Mouse (Mus musculus): ENCODE data around the gene S100a13. TPM values are rescaled to one million over a fixed set of nuclear protein-coding genes. Genes with fewer than 3 reads are reported as not detected.

Gene S100a13
- polyA plus RNA-seq, 1 experiment from 2014 or later: 70.3 TPM

GRCm38 (mm10) chr3:90537905-90538296 lies 23.7 kb downstream of the S100a13 start:
- peak; percentile 18; the same call in 1 of the 2 replicates for ATAC-seq
- 51% methylated on average over 5 of the region's 5 CpGs for WGBS
- no peak for TF ChIP-seq CTCF (IDR thresholded peaks at IDR 0.05; ENCODE audit: low read depth)

GRCm38 (mm10) chr3:90540904-90541303 lies 26.7 kb downstream of the S100a13 start:
- Histone ChIP-seq H3K27me3 (replicated peaks; ENCODE audit: control insufficient read depth, insufficient read depth, low read length) (no peaks in the 10 kb centered on the region), H3K9ac (ENCODE audit: low read depth, low read length) (0 out of 2 replicates have a peak overlapping the region, but pooled peaks have one; percentile 4), H3K36me3 (ENCODE audit: control insufficient read depth, insufficient read depth) (no peaks in the 10 kb centered on the region; the same call in 1 of the 2 replicates), H3K4me3 (ENCODE audit: low read depth, low read length) (no peak overlapping the region), H3K9me3 (ENCODE audit: control insufficient read depth) (no peaks in the 10 kb centered on the region), H3K4me1 (replicated peaks; ENCODE audit: control insufficient read depth, insufficient read depth, low read length) (no peaks in the 10 kb centered on the region), H3K4me2 (replicated peaks; ENCODE audit: low read depth) (no peak overlapping the region), H3K27ac (ENCODE audit: low read depth, low read length) (no peak overlapping the region)
- WGBS: 82% methylated on average over 4 of the region's 4 CpGs
- TF ChIP-seq CTCF (IDR thresholded peaks at IDR 0.05; ENCODE audit: low read depth): no peak
- ATAC-seq: no peak

More at GRCm38 (mm10) chr3:90537905-90538296, 23.7 kb downstream of the S100a13 start:
- Histone ChIP-seq H3K4me2 (replicated peaks; ENCODE audit: low read depth) (peak overlapping the region; percentile 52), H3K27ac (ENCODE audit: low read depth, low read length) (no peak overlapping the region), H3K9ac (ENCODE audit: low read depth, low read length) (peak overlapping the region; percentile 12; the same call in 1 of the 2 replicates), H3K9me3 (ENCODE audit: control insufficient read depth) (no peaks in the 10 kb centered on the region), H3K4me3 (ENCODE audit: low read depth, low read length) (peak overlapping the region; percentile 9; the same call in 1 of the 2 replicates), H3K4me1 (replicated peaks; ENCODE audit: control insufficient read depth, insufficient read depth, low read length) (no peaks in the 10 kb centered on the region), H3K27me3 (replicated peaks; ENCODE audit: control insufficient read depth, insufficient read depth, low read length) (no peaks in the 10 kb centered on the region), H3K36me3 (ENCODE audit: control insufficient read depth, insufficient read depth) (no peaks in the 10 kb centered on the region; the same call in 1 of the 2 replicates)

GRCm38 (mm10) chr3:90549676-90550420 lies 35.6 kb downstream of the S100a13 start:
- Histone ChIP-seq H3K4me2 (replicated peaks; ENCODE audit: low read depth) (no peak overlapping the region), H3K4me1 (replicated peaks; ENCODE audit: control insufficient read depth, insufficient read depth, low read length) (no peaks in the 10 kb centered on the region), H3K36me3 (ENCODE audit: control insufficient read depth, insufficient read depth) (no peaks in the 10 kb centered on the region), H3K27me3 (replicated peaks; ENCODE audit: control insufficient read depth, insufficient read depth, low read length) (no peaks in the 10 kb centered on the region), H3K9ac (ENCODE audit: low read depth, low read length) (no peak overlapping the region), H3K27ac (ENCODE audit: low read depth, low read length) (no peak overlapping the region), H3K9me3 (ENCODE audit: control insufficient read depth) (no peaks in the 10 kb centered on the region), H3K4me3 (ENCODE audit: low read depth, low read length) (no peak overlapping the region)
- no peak for TF ChIP-seq CTCF (IDR thresholded peaks at IDR 0.05; ENCODE audit: low read depth)
- WGBS: 50% methylated on average over 5 of the region's 5 CpGs
- no peak for ATAC-seq

GRCm38 (mm10) chr3:90550421-90550790 lies 36.2 kb downstream of the S100a13 start:
- Histone ChIP-seq H3K9me3 (ENCODE audit: control insufficient read depth) (no peaks in the 10 kb centered on the region), H3K9ac (ENCODE audit: low read depth, low read length) (no peak overlapping the region), H3K27ac (ENCODE audit: low read depth, low read length) (no peak overlapping the region), H3K4me3 (ENCODE audit: low read depth, low read length) (no peak overlapping the region), H3K4me1 (replicated peaks; ENCODE audit: control insufficient read depth, insufficient read depth, low read length) (no peaks in the 10 kb centered on the region), H3K27me3 (replicated peaks; ENCODE audit: control insufficient read depth, insufficient read depth, low read length) (no peaks in the 10 kb centered on the region), H3K36me3 (ENCODE audit: control insufficient read depth, insufficient read depth) (no peaks in the 10 kb centered on the region), H3K4me2 (replicated peaks; ENCODE audit: low read depth) (no peak overlapping the region)
- WGBS: 65% methylated on average over 2 of the region's 2 CpGs
- TF ChIP-seq CTCF (IDR thresholded peaks at IDR 0.05; ENCODE audit: low read depth): no peak
- ATAC-seq: no peak

- no peak overlapping the region for H3K4me3 ChIP-seq (ENCODE audit: low read depth, low read length)
- no peaks in the 10 kb centered on the region for H3K36me3 ChIP-seq (ENCODE audit: control insufficient read depth, insufficient read depth)
- no peaks in the 10 kb centered on the region for H3K9me3 ChIP-seq (ENCODE audit: control insufficient read depth)
- H3K9ac ChIP-seq (ENCODE audit: low read depth, low read length): no peak overlapping the region
- no peaks in the 10 kb centered on the region for H3K27me3 ChIP-seq (replicated peaks; ENCODE audit: control insufficient read depth, insufficient read depth, low read length)
- no peaks in the 10 kb centered on the region for H3K4me1 ChIP-seq (replicated peaks; ENCODE audit: control insufficient read depth, insufficient read depth, low read length)
- H3K4me2 ChIP-seq (replicated peaks; ENCODE audit: low read depth): no peak overlapping the region
- no peak overlapping the region for H3K27ac ChIP-seq (ENCODE audit: low read depth, low read length)
- TF ChIP-seq CTCF (IDR thresholded peaks at IDR 0.05; ENCODE audit: low read depth): no peak
- 79% methylated on average over 2 of the region's 2 CpGs for WGBS
- ATAC-seq: no peak
These were observed 38.0 kb downstream of the S100a13 start for GRCm38 (mm10) chr3:90552231-90552630.

- H3K4me1 ChIP-seq (replicated peaks; ENCODE audit: control insufficient read depth, insufficient read depth, low read length): no peaks in the 10 kb centered on the region
- TF ChIP-seq CTCF (IDR thresholded peaks at IDR 0.05; ENCODE audit: low read depth): no peak
- no peak overlapping the region for H3K4me2 ChIP-seq (replicated peaks; ENCODE audit: low read depth)
- H3K36me3 ChIP-seq (ENCODE audit: control insufficient read depth, insufficient read depth): no peaks in the 10 kb centered on the region
- H3K27me3 ChIP-seq (replicated peaks; ENCODE audit: control insufficient read depth, insufficient read depth, low read length): no peaks in the 10 kb centered on the region
- H3K9me3 ChIP-seq (ENCODE audit: control insufficient read depth): no peaks in the 10 kb centered on the region
- no peak for ATAC-seq
- H3K9ac ChIP-seq (ENCODE audit: low read depth, low read length): no peak overlapping the region
- no peak overlapping the region for H3K27ac ChIP-seq (ENCODE audit: low read depth, low read length)
- no peak overlapping the region for H3K4me3 ChIP-seq (ENCODE audit: low read depth, low read length)
- 71% methylated on average over 5 of the region's 5 CpGs for WGBS
These were observed 41.7 kb downstream of the S100a13 start for GRCm38 (mm10) chr3:90555954-90556353.

All from intestine, postnatal 0 days (tissue).